Mouse (Mus musculus) cerebellum, adult 2 months (tissue): ENCODE results near the gene Trip4.

Experiments
- CTCF ChIP-seq: fragments of 200-500 bp; IDR thresholded peaks from 2 replicates; pipeline ENCODE4 v1.5.1; 2011; ENCODE audit warnings: low read depth, mild to moderate bottlenecking, control low read depth, low read length, moderate library complexity, borderline replicate concordance; ENCODE audit not compliant: insufficient read depth
- POLR2A ChIP-seq: fragments of 200-500 bp; IDR thresholded peaks from 2 replicates; pipeline ENCODE4 v1.6.1; 2011; ENCODE audit warnings: low read length, control low read depth, borderline replicate concordance; ENCODE audit not compliant: insufficient read depth

DNA sequence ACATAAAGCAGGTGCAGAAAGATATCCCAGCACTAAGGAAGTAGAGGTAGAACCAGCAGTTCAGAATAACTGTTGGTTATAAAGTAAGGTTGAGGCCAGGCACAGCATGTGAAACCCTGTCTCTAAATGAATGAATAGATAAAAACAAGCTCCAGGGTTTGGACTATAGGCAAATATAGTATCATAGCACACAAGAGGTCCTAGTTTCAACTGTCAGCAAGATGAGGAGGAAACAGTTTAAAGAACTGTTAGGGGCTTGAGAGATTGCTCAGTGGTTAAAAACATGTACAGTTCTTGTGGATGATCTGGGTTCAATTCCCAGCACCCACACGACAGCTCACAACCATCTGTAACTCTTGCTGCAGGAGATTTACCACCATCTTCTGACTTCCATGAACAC, 96.8 kb downstream of the Trip4 start:
- TF ChIP-seq CTCF (no peak), POLR2A (no peak)
